Mouse (Mus musculus) hindlimb bud, embryonic 11.5 days (tissue): ENCODE measurements around the gene Tmco2.
"Not testable (repeated sequence)": the region's sequence is repeated elsewhere in the genome, so short reads cannot be mapped to it uniquely, and the experiment has no call there.

ENCODE experiments used
- DNase-seq: peaks from one replicate; pipeline ENCODE4 v3.0.0-alpha.2; 2012; ENCODE audit warnings: low read depth, low spot score; ENCODE audit errors: extremely low spot score

Gene Tmco2

DNA sequence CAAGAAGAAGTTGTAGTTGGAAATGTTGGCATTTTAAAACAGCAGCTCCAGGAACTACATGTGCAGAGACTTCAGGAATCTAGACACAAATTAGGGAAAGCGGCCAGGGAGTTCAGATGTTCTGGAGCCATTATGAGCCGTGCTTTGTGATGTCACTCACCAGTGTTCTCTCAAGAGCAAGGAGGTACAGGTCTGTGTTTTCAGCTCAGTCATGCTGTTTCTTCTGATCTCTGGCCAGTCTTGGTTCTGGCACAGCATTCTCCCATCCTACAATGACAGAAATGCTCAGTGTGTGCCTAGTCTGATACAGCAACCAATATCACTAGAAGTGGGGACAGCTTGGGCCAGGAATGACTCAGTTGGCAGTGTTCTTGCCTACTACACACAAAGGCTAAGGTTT, at the start of gene Tmco2:
Gene Tmco2 (minus strand): TSS at position 101 of the 400 bp plus-strand sequence.
- DNase-seq: no peak

GRCm38 (mm10) chr4:121103304-121103703, 5.7 kb downstream of the Tmco2 start:
- DNase-seq: no peak

GRCm38 (mm10) chr4:121097650-121098378, 11.2 kb downstream of the Tmco2 start, which contains the start of gene Zmpste24:
Zmpste24 (minus strand) TSS chr4:121098241.
- DNase-seq: peak; percentile 93

DNA sequence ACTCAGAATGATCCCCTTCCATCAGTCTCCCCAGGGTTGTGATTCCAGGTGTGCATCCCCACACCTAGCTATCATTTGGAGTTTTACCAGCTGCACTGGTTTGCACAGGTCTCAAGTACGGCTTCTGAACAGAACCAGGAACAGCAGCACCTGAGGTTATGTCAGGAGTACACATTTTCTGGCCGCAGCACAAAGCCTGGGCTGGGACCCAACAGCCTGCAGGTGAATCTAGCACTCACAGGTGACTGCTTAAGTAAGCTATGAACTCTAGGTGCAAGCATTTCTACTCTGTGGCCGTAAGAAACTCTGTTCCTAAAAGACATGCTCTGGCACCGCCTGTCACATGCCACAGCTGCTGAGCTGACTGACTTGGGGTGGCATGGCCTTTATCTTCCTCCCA, 18.8 kb downstream of the Tmco2 start:
- no peak for DNase-seq

DNA sequence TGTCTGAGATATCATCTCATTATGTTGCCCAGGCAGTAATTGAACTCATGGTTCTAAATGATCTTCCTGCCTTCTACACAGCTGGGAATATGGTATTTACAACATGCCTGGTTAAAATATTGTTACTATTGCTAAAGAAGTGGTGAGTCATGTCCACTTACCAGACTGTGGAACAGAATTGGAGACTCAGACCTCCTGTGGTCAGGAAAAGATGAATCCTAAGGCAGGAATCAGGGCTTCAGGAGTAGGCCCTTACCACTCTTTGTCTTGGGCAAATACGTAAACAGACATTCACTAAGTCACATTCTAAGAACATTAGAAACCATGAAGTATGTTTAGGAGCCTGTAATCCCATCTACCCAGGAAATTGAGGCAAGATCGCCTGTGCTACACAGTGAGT, 20.3 kb downstream of the Tmco2 start:
- DNase-seq: no peak

DNA sequence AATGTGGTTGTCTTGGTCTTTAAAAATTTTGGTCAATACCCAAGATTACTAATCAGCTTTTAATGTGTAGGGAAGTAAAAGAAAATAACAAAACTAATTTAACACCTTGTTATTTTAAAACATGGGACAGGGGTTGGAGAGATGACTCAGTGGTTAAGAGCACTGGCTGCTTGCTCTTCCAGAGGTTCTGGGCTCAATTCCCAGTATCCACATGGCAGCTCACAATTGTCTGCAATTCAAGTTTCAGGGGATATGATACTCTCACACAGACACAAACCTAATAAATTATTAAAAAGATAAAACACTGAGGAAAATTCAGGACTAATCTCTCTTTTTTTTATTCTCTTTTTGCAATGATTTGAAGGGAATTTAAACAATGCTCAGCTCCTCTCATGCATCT, 24.5 kb downstream of the Tmco2 start:
- DNase-seq: no peak

DNA sequence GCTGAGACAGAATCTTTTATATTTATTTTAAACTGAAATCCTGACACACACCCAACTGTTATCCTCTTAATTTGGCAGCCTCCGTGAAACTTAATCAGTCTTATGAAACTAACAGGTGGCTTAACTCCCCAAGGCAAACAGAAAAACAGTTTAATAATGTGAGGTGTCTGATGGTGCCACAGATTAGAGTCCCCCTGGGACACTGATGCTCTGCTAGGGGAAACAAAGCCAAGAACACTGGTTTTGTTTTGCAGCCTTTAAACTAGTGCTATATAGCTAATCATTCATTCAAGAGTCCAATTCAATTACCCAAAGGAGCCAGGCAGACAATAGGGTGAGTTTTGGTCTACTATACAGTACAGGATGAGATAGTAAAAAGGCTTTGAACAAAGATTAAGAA, 28.6 kb downstream of the Tmco2 start:
- no peak for DNase-seq

DNA sequence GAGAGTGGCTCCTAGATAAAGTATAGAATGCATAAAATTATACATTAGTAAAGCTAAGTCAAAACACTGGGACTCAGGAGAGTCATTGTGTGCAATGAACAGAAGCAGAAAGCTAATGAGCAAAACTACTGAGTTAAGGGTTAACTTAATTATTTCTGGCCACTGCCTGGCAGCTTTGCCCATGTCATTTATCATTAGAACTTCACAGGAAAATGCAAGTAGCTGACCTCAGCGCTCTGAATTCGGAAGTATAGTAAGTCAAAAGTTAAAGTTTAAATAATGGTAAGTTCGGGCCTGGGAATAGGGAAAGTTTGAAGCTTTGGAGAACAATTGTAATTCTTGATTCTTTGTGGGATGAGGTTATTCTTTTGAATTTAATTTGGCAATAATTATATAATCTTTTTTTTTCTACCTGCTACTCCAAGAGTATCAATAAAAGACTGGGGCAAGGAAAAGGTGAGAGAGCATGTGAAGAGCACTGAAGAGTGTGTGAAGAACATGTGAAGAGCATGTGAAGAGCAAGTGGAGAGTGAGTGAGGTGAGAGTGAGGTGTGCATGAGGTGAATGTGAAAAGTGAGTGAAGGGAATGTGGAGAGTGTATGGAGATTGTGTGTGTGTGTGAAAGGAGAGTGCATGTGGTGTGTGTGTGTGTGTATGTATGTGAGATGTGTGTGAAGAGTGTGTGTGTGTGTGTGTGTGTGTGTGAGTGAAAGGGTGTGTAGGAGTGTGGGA, 30.9 kb downstream of the Tmco2 start:
- DNase-seq: no peak

- DNase-seq: no peak
Observed at GRCm38 (mm10) chr4:121074250-121074649, 34.8 kb downstream of the Tmco2 start.

GRCm38 (mm10) chr4:121065336-121065735, 43.7 kb downstream of the Tmco2 start:
- no peak for DNase-seq

DNA sequence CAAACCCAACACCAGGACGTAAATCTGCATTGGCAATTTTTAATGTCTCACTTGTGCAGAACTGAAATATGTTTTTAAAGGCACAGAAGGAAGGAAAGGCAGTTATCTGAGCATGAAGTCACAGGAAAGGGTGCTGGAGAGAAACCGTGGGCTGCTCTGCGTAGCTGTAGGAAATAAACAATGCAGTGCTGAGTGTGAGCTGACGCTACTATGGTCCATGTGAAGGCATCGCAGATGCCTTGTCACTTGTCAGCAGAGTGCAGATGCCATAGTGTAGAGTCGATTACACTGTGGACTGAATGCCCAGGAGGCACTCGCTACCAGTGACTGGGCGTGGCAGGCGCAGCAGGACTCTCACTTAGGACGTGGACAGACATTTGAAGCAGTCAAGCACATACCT, 49.8 kb downstream of the Tmco2 start:
- not testable (repeated sequence) for DNase-seq

GRCm38 (mm10) chr4:121057032-121057431, 52.0 kb downstream of the Tmco2 start:
- DNase-seq: no peak

DNA sequence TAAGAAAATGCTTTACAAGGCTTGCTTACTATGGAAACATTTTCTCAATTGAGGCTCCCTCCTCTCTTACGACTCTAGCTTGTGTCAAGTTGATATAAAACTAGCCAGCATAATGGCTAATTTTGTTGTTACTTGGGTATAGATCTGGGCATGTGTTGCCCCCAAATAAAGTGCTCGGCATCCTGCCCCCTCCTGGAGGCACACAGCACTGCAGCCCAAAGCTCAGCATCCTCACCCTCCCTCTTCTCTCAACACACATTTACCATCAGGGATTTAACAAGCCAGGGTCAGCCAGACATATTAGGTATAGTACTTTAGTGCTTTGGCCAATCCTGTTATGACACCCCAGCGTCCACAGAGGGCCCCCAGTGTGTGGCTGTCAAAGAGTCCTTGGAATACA, 52.7 kb downstream of the Tmco2 start:
- no peak for DNase-seq
